Mouse (Mus musculus): ENCODE measurements around the gene Upp1.

The Upp1 gene

DNA sequence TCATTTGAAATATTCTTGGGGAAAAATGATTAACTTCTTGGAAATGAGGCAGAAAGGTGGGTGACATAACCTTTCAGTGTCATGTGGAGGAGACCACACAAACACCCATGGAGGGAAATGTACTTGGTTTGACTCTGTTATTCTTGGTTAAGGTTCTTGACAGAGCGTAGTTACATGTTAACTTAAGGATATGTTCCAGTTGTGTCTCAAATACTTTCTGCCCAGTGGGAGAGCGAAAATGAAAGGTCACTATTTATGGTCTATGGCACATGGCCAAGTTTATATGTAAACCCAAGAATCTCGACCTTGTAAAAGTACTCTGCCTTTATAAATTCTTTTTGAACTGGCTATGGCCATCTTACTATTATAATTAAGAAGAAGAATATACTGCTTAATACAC, 42.0 kb downstream of the Upp1 start:
- no peak for DNase-seq (ENCODE audit: low spot score in 2 of 2)

DNA sequence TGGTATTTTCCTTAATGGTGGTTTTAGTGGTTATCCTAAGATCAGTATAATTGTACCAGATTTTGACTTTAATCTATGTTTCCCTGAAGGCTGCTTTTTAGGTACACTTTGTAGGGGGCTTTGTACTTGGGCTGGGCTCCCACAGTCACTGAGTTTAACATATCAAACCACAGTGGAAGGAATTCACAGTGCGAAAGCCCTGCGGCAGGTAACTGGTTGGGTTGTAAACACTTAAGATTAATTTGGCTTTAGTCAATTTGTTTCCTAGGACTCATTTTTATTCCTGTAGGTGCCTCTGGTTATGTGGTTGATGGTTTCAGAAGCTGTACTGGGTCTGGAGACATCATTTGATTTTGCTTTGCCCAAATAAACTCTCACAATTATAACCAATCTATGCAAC, 49.4 kb downstream of the Upp1 start:
- no peak for DNase-seq (ENCODE audit: low spot score in 2 of 2)

DNA sequence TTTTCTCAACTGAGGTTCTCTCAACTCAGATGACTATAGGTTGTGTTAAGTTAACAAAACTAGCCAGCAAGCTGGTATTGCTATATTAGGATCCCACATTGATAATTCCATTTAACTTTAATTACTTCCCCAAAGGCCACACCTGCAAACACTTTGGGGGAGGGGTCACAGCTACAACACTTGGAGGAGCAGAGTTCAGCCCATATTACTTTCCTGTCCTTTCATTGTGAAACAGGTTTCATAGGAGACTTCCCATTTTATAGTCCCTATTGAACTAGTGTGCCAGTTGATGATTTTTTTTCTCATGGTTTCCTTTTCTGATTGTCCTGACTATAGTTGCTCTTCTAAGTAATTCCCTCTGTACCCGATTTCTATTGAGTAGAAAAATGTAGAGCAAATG, 63.6 kb downstream of the Upp1 start:
- DNase-seq (ENCODE audit: low spot score in 2 of 2), result no peak

Data from frontal cortex, postnatal 14 days (tissue).